Mouse (Mus musculus): ENCODE results near the gene Cryge.

DNA sequence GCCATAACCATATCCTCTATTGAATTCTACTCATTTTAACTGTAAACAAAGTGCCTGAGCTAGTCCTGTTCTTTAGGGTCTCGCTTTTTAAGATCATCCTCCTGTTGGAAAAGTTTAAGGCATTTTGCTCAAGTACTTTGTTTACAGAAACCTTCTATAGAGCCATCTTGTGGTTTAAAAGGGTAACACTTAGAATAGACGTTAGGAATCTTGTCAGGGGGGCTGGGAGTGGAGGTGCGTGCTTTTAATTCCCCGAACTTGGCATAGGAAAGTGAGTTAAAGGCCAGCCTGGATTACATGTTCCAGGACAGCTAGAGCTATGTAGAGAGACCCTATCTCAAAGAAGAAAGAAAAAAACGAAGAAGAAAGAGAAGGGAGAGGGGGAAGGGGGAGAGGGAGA, 24.7 kb upstream of the Cryge start:
- TF ChIP-seq CTCF (IDR thresholded peaks at IDR 0.05; ENCODE audit: control insufficient read depth, insufficient read depth, insufficient read length) (no peak), USF1 (IDR thresholded peaks at IDR 0.05; ENCODE audit: low read depth) (no peak)

Data from C2C12 (cell line).